Mouse (Mus musculus) ovary, postnatal 36 days (tissue): ENCODE results near the gene Rassf4.

Experiments
- DNase-seq: peaks from one replicate; pipeline ENCODE4 v3.0.0; 2022; ENCODE audit warnings: low spot score, mixed read lengths

The Rassf4 gene

GRCm38 (mm10) chr6:116673471-116674282 is at the start of gene Rassf4:
Gene Rassf4 (minus strand): TSS chr6:116673952.
- peak; percentile 87 for DNase-seq

GRCm38 (mm10) chr6:116718920-116719319 is 45.2 kb upstream of the Rassf4 start:
- no peak for DNase-seq

- no peak for DNase-seq
Measured at GRCm38 (mm10) chr6:116718361-116718760, 44.6 kb upstream of the Rassf4 start.

- no peak for DNase-seq
Measured at GRCm38 (mm10) chr6:116717851-116718250, 44.1 kb upstream of the Rassf4 start.

- no peak for DNase-seq
Measured at GRCm38 (mm10) chr6:116716666-116717065, 42.9 kb upstream of the Rassf4 start, which contains the start of gene Tmem72. Gene Tmem72 (minus strand): TSS chr6:116716913.

GRCm38 (mm10) chr6:116715166-116715565 is 41.4 kb upstream of the Rassf4 start:
- no peak for DNase-seq

GRCm38 (mm10) chr6:116714576-116714975 is 40.8 kb upstream of the Rassf4 start:
- no peak for DNase-seq

GRCm38 (mm10) chr6:116713966-116714365 is 40.2 kb upstream of the Rassf4 start:
- DNase-seq: no peak

- DNase-seq: no peak
Measured at GRCm38 (mm10) chr6:116712503-116712902, 38.8 kb upstream of the Rassf4 start.

- DNase-seq: no peak
Measured at GRCm38 (mm10) chr6:116712062-116712461, 38.3 kb upstream of the Rassf4 start.

GRCm38 (mm10) chr6:116704320-116704719 is 30.6 kb upstream of the Rassf4 start:
- no peak for DNase-seq

- no peak for DNase-seq
Measured at GRCm38 (mm10) chr6:116700821-116701220, 27.1 kb upstream of the Rassf4 start.

- no peak for DNase-seq
Measured at GRCm38 (mm10) chr6:116697896-116698425, 24.2 kb upstream of the Rassf4 start.

- no peak for DNase-seq
Measured at GRCm38 (mm10) chr6:116697413-116697812, 23.7 kb upstream of the Rassf4 start.

GRCm38 (mm10) chr6:116694346-116694745 is 20.6 kb upstream of the Rassf4 start:
- DNase-seq: no peak

- no peak for DNase-seq
Measured at GRCm38 (mm10) chr6:116693639-116694038, 19.9 kb upstream of the Rassf4 start.

GRCm38 (mm10) chr6:116682317-116682716 is 8.6 kb upstream of the Rassf4 start:
- no peak for DNase-seq

GRCm38 (mm10) chr6:116679563-116680288 is 6.0 kb upstream of the Rassf4 start:
- DNase-seq: no peak

- no peak for DNase-seq
Measured at GRCm38 (mm10) chr6:116677321-116677720, 3.6 kb upstream of the Rassf4 start.

- DNase-seq: no peak
Measured at GRCm38 (mm10) chr6:116676355-116676913, 2.7 kb upstream of the Rassf4 start.

- DNase-seq: peak; percentile 18
Measured at GRCm38 (mm10) chr6:116674283-116674886, 633 bp upstream of the Rassf4 start.

- DNase-seq: no peak
Measured at GRCm38 (mm10) chr6:116672349-116672748, 1.4 kb downstream of the Rassf4 start.
